Mouse (Mus musculus): Measurements from ENCODE around the gene Shtn1. TPM values are rescaled to one million over a fixed set of nuclear protein-coding genes. Genes with fewer than 3 reads are reported as not detected.

The Shtn1 gene
- polyA plus RNA-seq (2012; fragmentation: generic; extraction: Trizol): under 1 TPM; 0.02 TPM

GRCm38 (mm10) chr19:59075472-59076101 is at the start of gene Shtn1:
Gene Shtn1 (minus strand): TSS chr19:59076100.

GRCm38 (mm10) chr19:58942841-58943828 is 132.8 kb downstream of the Shtn1 start, which contains the start of the genes Eno4 and Hspa12a:
Gene Eno4 (plus strand): TSS chr19:58943425.
Gene Hspa12a (minus strand): TSS chr19:58943654.

Other genes starting within 250 kb of the Shtn1 start
- under 1 TPM; 0.15 to 0.17 TPM for gene Eno4, start 132.7 kb downstream of the Shtn1 start, polyA plus RNA-seq (2012; fragmentation: generic; extraction: Trizol)
- 1 to 10 TPM in 1 of 2 experiments, under 1 TPM in 1; 0.63 to 1.1 TPM for gene Hspa12a, start 132.4 kb downstream of the Shtn1 start, polyA plus RNA-seq (2012; fragmentation: generic; extraction: Trizol)
- gene Vax1, start 94.0 kb upstream of the Shtn1 start, polyA plus RNA-seq (2012; fragmentation: generic; extraction: Trizol): not detected
- gene Kcnk18, start 143.1 kb upstream of the Shtn1 start, polyA plus RNA-seq (2012; fragmentation: generic; extraction: Trizol): not detected
- gene Slc18a2, start 184.8 kb upstream of the Shtn1 start, polyA plus RNA-seq (2012; fragmentation: generic; extraction: Trizol): under 1 TPM; 0.01 to 0.09 TPM
- 100 to 1,000 TPM; 429 to 483 TPM for gene Rps12-ps3, start 246.2 kb upstream of the Shtn1 start, polyA plus RNA-seq (2012; fragmentation: generic; extraction: Trizol)

Data from C3H10T1/2 (cell line).